Mouse (Mus musculus) stomach, embryonic 16.5 days (tissue): ENCODE results near the gene Acadl. TPM values are rescaled to one million over a fixed set of nuclear protein-coding genes. Genes with fewer than 3 reads are reported as not detected.

Source experiments
- polyA plus RNA-seq: library from polyadenylated mRNA; unstranded; fragments of >200 nt; fragmentation: Nextera tagmentation; extraction: Ambion mirVana; gene quantifications from 2 replicates; pipeline ENCODE4 v1.2.1, GENCODE M21; 2015

Gene Acadl
- polyA plus RNA-seq, 1 experiment from 2014 or later, result 195 TPM

Other genes starting within 250 kb of the Acadl start
- 55.8 and 60.0 TPM in 2 replicates for gene Rpe, start 162.4 kb downstream of the Acadl start, polyA plus RNA-seq
- gene Kansl1l, start 45.7 kb downstream of the Acadl start, polyA plus RNA-seq, result 10.0 and 11.0 TPM in 2 replicates
- gene Myl1, start 82.1 kb upstream of the Acadl start, polyA plus RNA-seq, result 20.9 and 498 TPM in 2 replicates
- gene Lancl1, start 175.6 kb upstream of the Acadl start, polyA plus RNA-seq, result 77.7 and 85.9 TPM in 2 replicates